Mouse (Mus musculus) neural tube, embryonic 14.5 days (tissue): ENCODE measurements at regions not wholly inside any gene's neighbourhood (a gene's known extent, or its start where the extent isn't known, plus 50 kb on each side); places are given as distances from the start of the nearest gene placed in this dataset.

Source experiments
- ATAC-seq: fragments of 200-750 bp; cut with Nextera tagmentation; 2 replicates; pipeline ENCODE4 v1.8.0; 2017; ENCODE audit warnings: low read depth, mild to moderate bottlenecking, moderate TSS enrichment, moderate library complexity
- H3K27ac ChIP-seq: fragments of 300-500 bp; sonication (generic); 2 replicates; pipeline ENCODE4 v1.5.1; 2014; ENCODE audit warnings: low read depth, mild to moderate bottlenecking, control low read depth, low read length, moderate library complexity, mixed read lengths
- H3K27me3 ChIP-seq: fragments of 300-500 bp; sonication (generic); 2 replicates; pipeline ENCODE4 v1.6.1; 2014; ENCODE audit warnings: low read length; ENCODE audit not compliant: control insufficient read depth, insufficient read depth
- H3K36me3 ChIP-seq: fragments of 300-500 bp; sonication (generic); 2 replicates; pipeline ENCODE4 v1.6.1; 2014; ENCODE audit warnings: low read length, mixed read lengths; ENCODE audit not compliant: control insufficient read depth, insufficient read depth
- H3K4me1 ChIP-seq: fragments of 300-500 bp; sonication (generic); 2 replicates; pipeline ENCODE4 v1.6.1; 2014; ENCODE audit warnings: low read length; ENCODE audit not compliant: control insufficient read depth, insufficient read depth
- H3K4me2 ChIP-seq: fragments of 300-500 bp; sonication (generic); 2 replicates; pipeline ENCODE4 v1.6.1; 2014; ENCODE audit warnings: mild to moderate bottlenecking, low read depth, low read length, control low read depth
- H3K4me3 ChIP-seq: fragments of 300-500 bp; sonication (generic); 2 replicates; pipeline ENCODE4 v1.5.1; 2014; ENCODE audit warnings: low read depth, low read length, control low read depth, mixed read lengths
- H3K9ac ChIP-seq: fragments of 300-500 bp; sonication (generic); replicated peaks from 2 replicates; pipeline ENCODE4 v1.6.1; 2014; ENCODE audit warnings: low read depth, mild to moderate bottlenecking, control low read depth, low read length, mixed read lengths
- H3K9me3 ChIP-seq: fragments of 300-500 bp; sonication (generic); 2 replicates; pipeline ENCODE4 v1.6.1; 2016; ENCODE audit warnings: low read length; ENCODE audit not compliant: control insufficient read depth
- WGBS: fragments of 180-500 bp; shearing (Covaris S2); extraction: QIAGEN DNeasy Blood & Tissue Kit; methylation state at CpG from one replicate; pipeline ENCODE4 v1.1.7; 2014; 5-methylcytosine and 5-hydroxymethylcytosine counted together

- peak; percentile 60; the same call in 1 of the 2 replicates for ATAC-seq
- Histone ChIP-seq H3K27me3 (no peaks in the 10 kb centered on the region), H3K4me3 (no peak overlapping the region), H3K4me2 (no peak overlapping the region), H3K9me3 (no peaks in the 10 kb centered on the region), H3K36me3 (no peaks in the 10 kb centered on the region), H3K9ac (no peak overlapping the region), H3K4me1 (no peaks in the 10 kb centered on the region), H3K27ac (no peak overlapping the region)
- 44% methylated on average over 12 of the region's 12 CpGs for WGBS
Measured at GRCm38 (mm10) chr13:31179407-31180001, 205.5 kb downstream of the Gm5447 start.

- H3K9ac ChIP-seq, result no peak overlapping the region
- H3K4me2 ChIP-seq, result no peak overlapping the region
- WGBS, result 60% methylated on average over 5 of the region's 5 CpGs
- H3K27me3 ChIP-seq, result no peaks in the 10 kb centered on the region
- no peaks in the 10 kb centered on the region for H3K9me3 ChIP-seq
- no peaks in the 10 kb centered on the region for H3K4me1 ChIP-seq
- ATAC-seq, result no peak
- no peak overlapping the region for H3K4me3 ChIP-seq
- H3K36me3 ChIP-seq, result no peaks in the 10 kb centered on the region
- H3K27ac ChIP-seq, result no peak overlapping the region
Measured at GRCm38 (mm10) chr13:31181530-31181929, 207.5 kb downstream of the Gm5447 start.

- Histone ChIP-seq H3K4me2 (no peak overlapping the region), H3K9me3 (no peaks in the 10 kb centered on the region), H3K4me1 (no peaks in the 10 kb centered on the region), H3K4me3 (no peak overlapping the region), H3K27me3 (no peaks in the 10 kb centered on the region), H3K27ac (no peak overlapping the region), H3K9ac (no peak overlapping the region), H3K36me3 (no peaks in the 10 kb centered on the region)
- ATAC-seq, result no peak
- WGBS, result 81% methylated on average over 14 of the region's 14 CpGs
Measured at GRCm38 (mm10) chr13:31184845-31185834, 211.1 kb downstream of the Gm5447 start.

- 53% methylated on average over 5 of the region's 5 CpGs for WGBS
- ATAC-seq, result no peak
- no peaks in the 10 kb centered on the region for H3K9me3 ChIP-seq
Measured at GRCm38 (mm10) chr13:31186805-31187589, 213.0 kb downstream of the Gm5447 start.

GRCm38 (mm10) chr13:31189116-31189515 lies 215.1 kb downstream of the Gm5447 start:
- 52% methylated on average over 1 of the region's 1 CpGs for WGBS

More at GRCm38 (mm10) chr13:31186805-31187589, 213.0 kb downstream of the Gm5447 start:
- no peak overlapping the region for H3K4me2 ChIP-seq
- no peaks in the 10 kb centered on the region for H3K27me3 ChIP-seq
- H3K36me3 ChIP-seq, result no peaks in the 10 kb centered on the region
- no peak overlapping the region for H3K9ac ChIP-seq
- no peaks in the 10 kb centered on the region for H3K4me1 ChIP-seq
- H3K4me3 ChIP-seq, result no peak overlapping the region
- H3K27ac ChIP-seq, result no peak overlapping the region

GRCm38 (mm10) chr13:31190036-31190435 lies 216.0 kb downstream of the Gm5447 start:
- no peaks in the 10 kb centered on the region for H3K9me3 ChIP-seq
- no peak overlapping the region for H3K9ac ChIP-seq
- H3K4me2 ChIP-seq, result no peak overlapping the region
- ATAC-seq, result no peak
- H3K4me3 ChIP-seq, result no peak overlapping the region
- no peaks in the 10 kb centered on the region for H3K4me1 ChIP-seq
- WGBS, result 78% methylated on average over 4 of the region's 4 CpGs
- no peaks in the 10 kb centered on the region for H3K27me3 ChIP-seq
- no peaks in the 10 kb centered on the region for H3K36me3 ChIP-seq
- no peak overlapping the region for H3K27ac ChIP-seq

More at GRCm38 (mm10) chr13:31189116-31189515, 215.1 kb downstream of the Gm5447 start:
- Histone ChIP-seq H3K9ac (no peak overlapping the region), H3K4me1 (no peaks in the 10 kb centered on the region), H3K4me2 (no peak overlapping the region), H3K4me3 (no peak overlapping the region), H3K36me3 (no peaks in the 10 kb centered on the region), H3K9me3 (no peaks in the 10 kb centered on the region), H3K27ac (no peak overlapping the region), H3K27me3 (no peaks in the 10 kb centered on the region)
- ATAC-seq, result no peak

- ATAC-seq, result no peak
- 76% methylated on average over 7 of the region's 7 CpGs for WGBS
- H3K4me2 ChIP-seq, result no peak overlapping the region
Measured at GRCm38 (mm10) chr13:31191344-31192139, 217.5 kb downstream of the Gm5447 start.

GRCm38 (mm10) chr13:31194971-31195370 lies 221.0 kb downstream of the Gm5447 start:
- Histone ChIP-seq H3K9ac (no peak overlapping the region), H3K4me3 (no peak overlapping the region), H3K36me3 (no peaks in the 10 kb centered on the region), H3K4me2 (no peak overlapping the region), H3K9me3 (no peaks in the 10 kb centered on the region), H3K4me1 (no peaks in the 10 kb centered on the region), H3K27ac (no peak overlapping the region), H3K27me3 (no peaks in the 10 kb centered on the region)
- no peak for ATAC-seq
- 85% methylated on average over 3 of the region's 3 CpGs for WGBS

More at GRCm38 (mm10) chr13:31191344-31192139, 217.5 kb downstream of the Gm5447 start:
- Histone ChIP-seq H3K36me3 (no peaks in the 10 kb centered on the region), H3K9me3 (no peaks in the 10 kb centered on the region), H3K27me3 (no peaks in the 10 kb centered on the region), H3K4me3 (no peak overlapping the region), H3K27ac (no peak overlapping the region), H3K4me1 (no peaks in the 10 kb centered on the region), H3K9ac (no peak overlapping the region)
